Mouse (Mus musculus): ENCODE measurements around the gene Ccin.

Gene Ccin

GRCm38 (mm10) chr4:43983181-43983580 is at the start of gene Ccin:
Gene Ccin (plus strand): TSS chr4:43983483.
- in situ Hi-C loops (cut with MboI; ENCODE audit: low sequenced_read_pairs): loop anchor here (25.0 kb wide), 1 partner anchor 246 kb away; the partner anchor contains the start of genes Hrct1 and Spaar

DNA sequence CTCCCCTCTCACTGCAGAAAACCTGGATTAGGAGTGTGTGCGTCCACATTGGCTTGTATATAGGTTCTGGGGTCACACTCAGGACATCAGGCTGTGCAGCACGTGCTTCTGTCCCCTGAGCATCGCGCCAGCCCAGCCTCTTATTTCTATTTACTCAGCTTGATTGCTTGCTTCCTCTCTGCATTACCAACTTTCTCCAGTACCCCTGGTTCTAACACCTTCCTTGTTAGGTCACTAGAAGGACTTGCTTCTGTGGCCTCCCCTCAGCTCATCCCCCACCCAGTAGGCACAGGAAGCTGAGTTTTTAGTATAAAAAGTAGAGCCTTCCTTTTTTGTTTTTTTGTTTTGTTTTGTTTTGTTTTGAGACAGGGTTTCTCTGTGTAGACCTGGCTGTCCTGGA is 47.1 kb upstream of the Ccin start:
- in situ Hi-C loops (cut with MboI; ENCODE audit: low sequenced_read_pairs): no loop called here

GRCm38 (mm10) chr4:43936749-43937674 is 46.3 kb upstream of the Ccin start:
- in situ Hi-C loops (cut with MboI; ENCODE audit: low sequenced_read_pairs): no loop called here

DNA sequence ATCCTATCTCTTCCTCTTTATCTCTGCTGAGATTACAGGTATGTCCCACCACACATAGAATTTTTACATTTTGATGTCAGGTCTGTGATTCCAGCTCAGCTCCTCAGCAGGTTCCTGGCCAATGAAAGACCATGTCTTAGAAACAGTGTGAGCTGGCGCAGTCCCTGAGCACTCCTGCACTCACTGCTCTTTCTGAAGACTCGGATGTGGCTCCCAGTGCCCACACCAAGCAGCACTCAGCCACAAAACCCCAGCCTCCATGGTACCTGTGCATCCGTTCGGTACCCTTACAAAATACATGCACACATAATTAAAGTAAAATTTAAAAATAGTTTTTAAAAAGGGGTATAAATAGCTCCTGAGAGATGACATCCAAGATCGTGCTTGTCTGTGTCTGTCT is 42.0 kb upstream of the Ccin start:
- in situ Hi-C loops (cut with MboI; ENCODE audit: low sequenced_read_pairs): no loop called here

DNA sequence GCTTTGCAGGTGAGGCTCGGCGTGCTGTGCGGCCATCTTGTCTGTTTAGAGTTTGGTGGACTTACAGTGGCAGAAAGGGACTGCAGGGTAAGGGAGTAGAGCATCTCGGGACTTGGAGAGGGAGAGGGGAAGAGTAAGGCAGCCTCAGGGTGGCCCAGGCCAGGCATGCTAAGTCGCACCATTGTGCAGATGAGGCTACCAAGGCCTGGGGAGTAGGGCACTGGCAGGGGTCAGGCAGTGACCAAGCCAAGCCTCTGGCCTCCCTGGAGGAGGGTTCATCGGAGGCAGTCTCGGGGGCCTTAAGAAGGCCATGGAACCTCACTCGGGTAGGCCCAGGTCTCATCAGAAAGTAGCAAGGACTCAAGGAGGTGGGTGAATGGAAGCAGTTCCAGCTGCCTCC is 40.9 kb upstream of the Ccin start:
- in situ Hi-C loops (cut with MboI; ENCODE audit: low sequenced_read_pairs): no loop called here

- in situ Hi-C loops (cut with MboI; ENCODE audit: low sequenced_read_pairs): no loop called here
Observed at GRCm38 (mm10) chr4:43947571-43947970, 35.7 kb upstream of the Ccin start.

- in situ Hi-C loops (cut with MboI; ENCODE audit: low sequenced_read_pairs): no loop called here
Observed at GRCm38 (mm10) chr4:43957292-43957845, 25.9 kb upstream of the Ccin start, which contains the start of gene Glipr2. Gene Glipr2 (plus strand): TSS chr4:43957401.

DNA sequence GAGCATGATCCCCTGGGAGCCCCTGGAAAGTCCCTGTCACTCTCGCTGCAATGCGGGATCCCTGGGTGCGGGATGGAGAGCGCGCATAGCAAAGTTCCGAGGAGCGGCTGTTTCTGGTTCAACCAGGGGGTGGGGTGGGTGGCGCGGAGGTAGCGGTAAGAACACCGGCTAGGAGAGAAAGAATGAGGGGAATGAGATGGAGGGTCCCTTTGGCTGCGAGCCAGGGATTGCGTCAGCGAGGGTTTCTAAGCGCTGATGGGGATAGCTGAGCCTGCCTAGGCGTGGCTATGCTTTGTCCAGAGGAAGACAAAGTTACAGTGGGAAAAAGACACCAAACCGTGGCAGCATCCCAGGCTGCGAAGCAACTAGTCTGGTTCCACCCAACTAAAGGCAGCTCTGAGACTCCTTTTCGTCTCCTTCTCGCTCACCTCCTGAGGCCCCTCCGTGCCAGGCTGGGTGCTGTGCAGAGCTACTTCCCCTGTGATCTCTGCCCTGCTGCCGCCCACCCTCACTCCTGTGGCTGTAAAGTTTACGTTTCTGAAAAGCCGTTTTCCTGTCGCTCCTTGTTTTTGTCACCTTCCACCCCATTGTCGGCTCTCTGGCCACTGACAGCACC is 25.3 kb upstream of the Ccin start:
- in situ Hi-C loops (cut with MboI; ENCODE audit: low sequenced_read_pairs): no loop called here

- in situ Hi-C loops (cut with MboI; ENCODE audit: low sequenced_read_pairs): no loop called here
Observed at GRCm38 (mm10) chr4:43959523-43960179, 23.6 kb upstream of the Ccin start.

GRCm38 (mm10) chr4:43960207-43960606 is 23.1 kb upstream of the Ccin start:
- in situ Hi-C loops (cut with MboI; ENCODE audit: low sequenced_read_pairs): no loop called here

GRCm38 (mm10) chr4:43964326-43964833 is 18.9 kb upstream of the Ccin start:
- in situ Hi-C loops (cut with MboI; ENCODE audit: low sequenced_read_pairs): no loop called here

DNA sequence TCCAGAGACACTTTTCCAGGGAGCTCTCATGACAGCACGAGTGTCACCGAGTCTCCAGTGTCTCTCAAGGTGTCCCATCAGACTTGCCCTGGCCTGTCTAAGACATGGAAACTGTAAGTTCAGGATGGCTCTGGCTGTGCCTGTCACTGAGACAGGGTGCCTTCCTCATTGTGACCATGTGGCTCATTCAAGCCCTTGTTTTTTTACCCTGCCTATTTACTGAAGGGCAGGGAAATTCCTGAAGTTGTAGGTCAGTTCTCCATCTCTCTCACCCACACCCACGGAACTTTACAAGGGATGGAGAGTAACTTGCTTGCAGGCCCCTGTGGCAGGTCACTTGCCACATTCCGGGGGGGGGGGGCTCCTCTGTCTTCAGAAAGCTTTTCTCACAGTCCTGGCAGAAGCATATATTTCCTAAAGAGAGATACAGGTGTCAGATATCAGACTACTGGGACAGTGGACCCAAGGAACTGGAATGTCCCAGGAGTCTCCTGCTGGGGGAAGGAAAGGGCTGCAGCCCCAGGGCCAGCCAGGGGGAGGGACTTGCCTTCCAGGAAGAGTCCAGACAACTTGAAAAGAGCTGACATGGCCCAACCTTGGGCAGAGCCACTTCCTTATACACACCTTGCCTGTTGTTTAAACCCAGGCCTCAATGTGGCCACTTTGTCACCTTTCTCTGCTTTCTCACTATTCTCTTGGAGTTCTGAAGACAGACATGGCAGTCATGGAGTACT is 18.2 kb upstream of the Ccin start:
- in situ Hi-C loops (cut with MboI; ENCODE audit: low sequenced_read_pairs): no loop called here

GRCm38 (mm10) chr4:43965856-43966535 is 17.3 kb upstream of the Ccin start:
- in situ Hi-C loops (cut with MboI; ENCODE audit: low sequenced_read_pairs): no loop called here

DNA sequence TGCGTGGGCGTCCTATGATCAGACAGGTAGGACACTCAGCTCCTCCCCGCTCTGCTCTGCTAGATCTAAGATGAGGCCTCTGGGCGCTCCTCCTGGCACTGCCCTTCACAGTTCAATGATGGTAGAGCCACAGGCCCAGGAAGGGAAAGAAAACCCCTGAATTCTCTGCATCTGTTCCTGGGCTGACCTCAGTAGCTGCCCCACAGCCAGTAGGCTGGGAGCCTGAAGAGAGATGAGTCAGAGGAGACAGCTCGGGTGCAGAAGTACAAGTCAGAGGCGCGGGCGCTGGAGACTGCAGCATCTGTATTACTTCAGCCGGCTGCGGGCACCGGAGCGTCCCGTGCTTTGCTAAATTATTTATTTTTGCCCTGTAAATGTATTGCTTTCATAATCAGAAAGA is 14.6 kb upstream of the Ccin start:
- in situ Hi-C loops (cut with MboI; ENCODE audit: low sequenced_read_pairs): no loop called here

DNA sequence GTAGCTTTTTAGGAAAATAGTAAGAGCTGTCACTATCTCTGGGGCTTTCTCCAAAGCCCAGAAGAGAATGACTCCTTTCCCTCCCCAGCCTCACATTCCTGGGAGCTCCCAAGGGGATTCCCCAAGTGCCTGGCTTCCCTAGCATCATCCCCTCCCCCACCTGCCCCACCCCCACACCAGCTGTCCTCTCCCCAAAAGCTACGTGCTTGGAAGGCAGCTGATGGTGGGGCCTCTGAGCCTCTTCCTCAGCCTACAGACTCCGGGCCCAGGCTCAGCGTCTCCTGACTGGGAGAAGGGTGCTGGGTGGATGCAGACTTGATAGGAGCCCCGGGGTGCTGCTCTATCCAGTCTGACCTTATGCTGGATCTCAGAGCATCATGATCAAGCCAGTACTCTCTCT is 13.9 kb upstream of the Ccin start:
- in situ Hi-C loops (cut with MboI; ENCODE audit: low sequenced_read_pairs): no loop called here

- in situ Hi-C loops (cut with MboI; ENCODE audit: low sequenced_read_pairs): no loop called here
Observed at GRCm38 (mm10) chr4:43970393-43971330, 12.6 kb upstream of the Ccin start.

- in situ Hi-C loops (cut with MboI; ENCODE audit: low sequenced_read_pairs): no loop called here
Observed at GRCm38 (mm10) chr4:43971541-43972136, 11.6 kb upstream of the Ccin start.

GRCm38 (mm10) chr4:43972137-43972591 is 11.1 kb upstream of the Ccin start:
- in situ Hi-C loops (cut with MboI; ENCODE audit: low sequenced_read_pairs): no loop called here

Data from CH12F3 (cell line).